Mouse (Mus musculus) heart, postnatal 0 days (tissue): ENCODE results near the gene Dnaic2. TPM values are rescaled to one million over a fixed set of nuclear protein-coding genes. Genes with fewer than 3 reads are reported as not detected.
A peak's percentile ranks its signal among the peaks of the same experiment; 100 is the strongest.

ENCODE experiments used
- ATAC-seq: fragments of 200-750 bp; cut with Nextera tagmentation; 2 replicates; pipeline ENCODE4 v1.8.0; 2017; ENCODE audit warnings: low read depth, moderate number of reproducible peaks, moderate library complexity; ENCODE audit not compliant: insufficient read depth
- DNase-seq: peaks from one replicate; pipeline ENCODE4 v3.0.0-alpha.2; 2016; ENCODE audit warnings: low spot score
- H3K27ac ChIP-seq: fragments of 300-500 bp; sonication (generic); 2 replicates; pipeline ENCODE4 v1.5.1; 2014; ENCODE audit warnings: low read depth, mild to moderate bottlenecking
- H3K27me3 ChIP-seq: fragments of 300-500 bp; sonication (generic); 2 replicates; pipeline ENCODE4 v1.6.1; 2014; ENCODE audit warnings: low read length, mixed read lengths; ENCODE audit not compliant: control insufficient read depth, insufficient read depth
- H3K36me3 ChIP-seq: fragments of 300-500 bp; sonication (generic); replicated peaks from 2 replicates; pipeline ENCODE4 v1.6.1; 2014; ENCODE audit warnings: low read length, mixed read lengths; ENCODE audit not compliant: control insufficient read depth, insufficient read depth
- H3K4me1 ChIP-seq: fragments of 300-500 bp; sonication (generic); 2 replicates; pipeline ENCODE4 v1.6.1; 2014; ENCODE audit warnings: antibody characterized with exemption; ENCODE audit not compliant: control insufficient read depth, insufficient read depth
- H3K4me2 ChIP-seq: fragments of 300-500 bp; sonication (generic); 2 replicates; pipeline ENCODE4 v1.6.1; 2014; ENCODE audit warnings: low read depth, mild to moderate bottlenecking, low read length, moderate library complexity
- H3K4me3 ChIP-seq: fragments of 300-500 bp; sonication (generic); 2 replicates; pipeline ENCODE4 v1.5.1; 2014; ENCODE audit warnings: low read depth, low read length
- H3K9ac ChIP-seq: fragments of 300-500 bp; sonication (generic); replicated peaks from 2 replicates; pipeline ENCODE4 v1.6.1; 2014; ENCODE audit warnings: low read depth, low read length, mixed read lengths
- H3K9me3 ChIP-seq: fragments of 300-500 bp; sonication (generic); replicated peaks from 2 replicates; pipeline ENCODE4 v1.6.1; 2016; ENCODE audit warnings: low read length; ENCODE audit not compliant: control insufficient read depth
- CTCF ChIP-seq: IDR thresholded peaks from 2 replicates; pipeline ENCODE4 v1.5.1; 2016; ENCODE audit warnings: antibody characterized with exemption, control low read depth, low read depth
- EP300 ChIP-seq: IDR thresholded peaks from 2 replicates; pipeline ENCODE4 v1.6.1; 2016; ENCODE audit warnings: antibody characterized with exemption, low read depth
- WGBS: fragments of 180-500 bp; shearing (Covaris S2); extraction: QIAGEN DNeasy Blood & Tissue Kit; methylation state at CpG from one replicate; pipeline ENCODE4 v1.1.7; 2014; 5-methylcytosine and 5-hydroxymethylcytosine counted together
- polyA plus RNA-seq: library from polyadenylated mRNA; unstranded; fragments of >200 nt; fragmentation: Nextera tagmentation; extraction: Ambion mirVana; gene quantifications from 2 replicates; pipeline ENCODE4 v1.2.1, GENCODE M21; 2015
- total RNA-seq: library from RNA; depleted of rRNA; stranded (reverse); fragments of >200 nt; gene quantifications from 2 replicates; pipeline ENCODE4 v1.2.3, GENCODE M21; 2014; ENCODE audit warnings: low replicate concordance

Dnaic2 gene
- total and polyA plus RNA-seq, 2 experiments from 2014 or later: 0.33 TPM; not detected in 1

DNA sequence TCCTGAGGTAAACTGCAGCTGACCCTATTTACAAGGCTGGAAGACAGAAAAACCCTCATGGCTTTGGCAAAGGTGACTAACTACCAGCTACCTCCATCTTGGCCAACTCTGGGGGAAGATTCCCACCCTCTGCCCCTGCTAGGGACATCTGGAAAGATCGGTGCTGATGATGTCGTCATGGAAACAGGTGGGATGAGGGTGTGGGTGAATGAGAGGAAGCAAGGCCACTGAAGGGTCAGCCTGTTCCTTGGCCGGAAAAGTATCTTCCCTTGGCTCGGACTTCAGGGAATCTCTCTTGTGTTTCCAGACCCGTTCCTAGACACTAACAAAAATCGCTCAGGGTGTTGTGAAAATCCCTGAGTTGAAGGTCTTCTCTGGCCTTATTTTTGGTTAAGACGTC is 11.7 kb upstream of the Dnaic2 start:
- Histone ChIP-seq H3K27me3 (no peaks in the 10 kb centered on the region), H3K9me3 (no peaks in the 10 kb centered on the region), H3K4me3 (no peak overlapping the region), H3K4me1 (no peaks in the 10 kb centered on the region), H3K27ac (no peak overlapping the region), H3K4me2 (no peak overlapping the region), H3K9ac (no peak overlapping the region), H3K36me3 (no peaks in the 10 kb centered on the region)
- TF ChIP-seq EP300 (no peak), CTCF (no peak)
- 63% methylated on average over 7 of the region's 7 CpGs for WGBS
- no peak for ATAC-seq
- DNase-seq: no peak

DNA sequence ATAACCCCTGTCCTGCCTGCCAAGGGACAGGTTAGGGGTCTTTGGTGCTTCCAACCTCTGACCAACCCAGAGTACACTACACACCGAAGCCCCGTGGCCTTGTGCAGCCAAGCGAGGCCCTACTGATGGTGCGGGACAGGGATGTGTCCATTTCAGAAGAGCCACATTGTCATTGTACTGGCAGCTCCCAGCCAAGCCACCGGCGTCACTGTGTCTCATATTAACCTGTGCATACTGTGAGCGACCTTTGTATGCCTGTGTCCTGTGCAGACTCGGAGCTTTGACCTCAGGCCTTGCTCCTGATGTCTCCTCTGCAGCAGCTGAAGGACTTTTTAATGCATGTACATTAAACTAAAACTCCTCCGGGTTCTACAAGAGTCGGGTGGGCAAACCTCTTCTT is 6.7 kb upstream of the Dnaic2 start:
- Histone ChIP-seq H3K4me1 (no peaks in the 10 kb centered on the region), H3K4me3 (no peak overlapping the region), H3K9me3 (no peaks in the 10 kb centered on the region), H3K9ac (no peak overlapping the region), H3K27ac (no peak overlapping the region), H3K4me2 (no peak overlapping the region), H3K27me3 (no peaks in the 10 kb centered on the region), H3K36me3 (no peaks in the 10 kb centered on the region)
- DNase-seq (no peak), ATAC-seq (no peak)
- TF ChIP-seq CTCF (no peak), EP300 (no peak)
- 89% methylated on average over 10 of the region's 10 CpGs for WGBS

DNA sequence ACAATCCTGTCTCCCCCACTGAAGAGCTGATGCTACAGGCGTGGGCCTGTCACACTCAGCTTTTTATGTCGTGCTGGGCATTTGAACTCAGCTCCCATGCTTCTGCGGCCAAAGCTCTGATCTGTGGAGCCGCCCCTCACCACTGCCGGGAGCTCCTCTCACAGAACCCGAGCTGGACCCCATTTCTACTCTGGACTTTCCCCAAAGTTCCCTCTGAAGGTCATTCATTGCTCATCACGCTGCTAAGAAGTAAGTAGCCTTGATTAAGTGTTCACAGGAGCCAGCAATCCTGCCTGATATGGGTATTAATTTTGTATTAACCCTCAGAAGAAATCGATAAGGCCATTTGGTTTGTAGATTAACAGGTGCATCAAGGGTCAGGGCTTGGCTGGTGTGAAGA is 4.8 kb upstream of the Dnaic2 start:
- Histone ChIP-seq H3K9ac (no peak overlapping the region), H3K27me3 (no peaks in the 10 kb centered on the region), H3K4me1 (no peaks in the 10 kb centered on the region), H3K36me3 (no peaks in the 10 kb centered on the region), H3K27ac (no peak overlapping the region), H3K4me3 (no peak overlapping the region), H3K9me3 (no peaks in the 10 kb centered on the region), H3K4me2 (no peak overlapping the region)
- ATAC-seq: no peak
- 74% methylated on average over 8 of the region's 8 CpGs for WGBS
- TF ChIP-seq CTCF: no peak
- TF ChIP-seq EP300: no peak
- no peak for DNase-seq

DNA sequence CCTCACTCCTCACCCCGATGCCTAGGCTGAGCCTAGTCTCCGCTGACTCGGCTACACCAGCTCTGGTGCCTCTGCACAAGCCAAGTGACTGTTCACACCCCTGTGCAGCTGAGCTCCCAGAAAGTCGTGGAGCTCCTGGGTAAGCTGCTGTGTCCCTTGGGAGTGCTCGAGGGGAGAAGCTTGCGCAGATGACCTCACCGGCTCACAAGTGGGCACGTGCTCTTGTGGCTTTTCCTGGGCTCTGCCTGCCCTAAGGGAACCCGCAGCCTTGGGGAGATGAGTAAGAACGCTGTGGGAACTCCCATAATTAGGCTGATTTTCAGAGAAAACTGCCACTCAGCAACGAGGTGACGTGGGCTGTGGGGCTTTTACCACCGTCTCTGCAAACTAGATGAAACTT is 4.2 kb upstream of the Dnaic2 start:
- no peak overlapping the region for H3K27ac ChIP-seq
- DNase-seq (no peak), ATAC-seq (no peak)
- no peaks in the 10 kb centered on the region for H3K27me3 ChIP-seq
- WGBS: 58% methylated on average over 13 of the region's 13 CpGs
- no peak overlapping the region for H3K9ac ChIP-seq
- no peak overlapping the region for H3K4me3 ChIP-seq
- H3K9me3 ChIP-seq: no peaks in the 10 kb centered on the region
- no peak for TF ChIP-seq EP300
- TF ChIP-seq CTCF: no peak
- H3K4me1 ChIP-seq: no peaks in the 10 kb centered on the region
- no peak overlapping the region for H3K4me2 ChIP-seq
- no peaks in the 10 kb centered on the region for H3K36me3 ChIP-seq

DNA sequence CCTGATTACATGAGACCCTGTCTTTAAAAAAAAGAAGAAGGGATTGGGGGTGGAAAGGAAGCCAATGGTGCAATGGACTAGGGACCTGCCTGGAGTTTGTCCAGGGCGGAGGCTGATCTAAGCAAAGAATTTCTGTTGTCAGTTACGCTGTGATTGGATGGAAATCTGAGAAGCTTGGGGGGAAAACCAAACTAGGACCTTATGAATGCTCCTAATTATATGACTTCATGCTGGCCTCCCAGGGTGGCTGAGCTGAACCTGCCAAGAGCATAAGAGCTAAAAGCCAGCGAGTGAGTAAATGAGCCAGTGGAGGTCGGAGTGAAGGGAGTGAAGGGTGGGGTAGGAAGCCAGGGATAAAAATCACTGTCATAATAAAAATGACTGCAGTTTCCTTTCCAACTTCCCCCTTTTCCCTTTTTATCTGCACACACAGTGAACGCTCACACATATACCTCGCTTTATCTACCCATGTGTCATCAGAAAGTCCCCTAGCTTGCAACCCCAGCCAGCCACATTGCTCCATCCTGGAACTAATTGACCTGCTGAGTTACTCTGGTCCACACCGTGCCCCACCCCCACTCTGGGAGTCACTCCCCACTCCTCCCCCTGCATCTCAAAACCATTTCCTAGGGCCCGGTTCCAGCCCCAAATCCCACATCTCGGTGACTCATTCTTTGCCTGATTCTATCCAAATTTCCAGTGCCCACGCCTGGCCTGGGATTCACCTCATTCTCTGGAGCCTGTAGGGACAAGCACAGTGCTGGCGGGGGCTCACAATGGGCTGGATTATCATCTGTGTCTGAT is 2.2 kb upstream of the Dnaic2 start:
- Histone ChIP-seq H3K36me3 (no peaks in the 10 kb centered on the region), H3K9ac (no peak overlapping the region), H3K4me1 (0 out of 2 replicates have a peak, but pooled peaks cover 4% of the 10 kb centered on the region), H3K27me3 (no peaks in the 10 kb centered on the region), H3K4me2 (no peak overlapping the region), H3K9me3 (no peaks in the 10 kb centered on the region), H3K27ac (no peak overlapping the region), H3K4me3 (no peak overlapping the region)
- no peak; the same call in 1 of the 2 replicates for ATAC-seq
- TF ChIP-seq CTCF: no peak
- no peak for TF ChIP-seq EP300
- 48% methylated on average over 11 of the region's 11 CpGs for WGBS
- peak; percentile 51 for DNase-seq

DNA sequence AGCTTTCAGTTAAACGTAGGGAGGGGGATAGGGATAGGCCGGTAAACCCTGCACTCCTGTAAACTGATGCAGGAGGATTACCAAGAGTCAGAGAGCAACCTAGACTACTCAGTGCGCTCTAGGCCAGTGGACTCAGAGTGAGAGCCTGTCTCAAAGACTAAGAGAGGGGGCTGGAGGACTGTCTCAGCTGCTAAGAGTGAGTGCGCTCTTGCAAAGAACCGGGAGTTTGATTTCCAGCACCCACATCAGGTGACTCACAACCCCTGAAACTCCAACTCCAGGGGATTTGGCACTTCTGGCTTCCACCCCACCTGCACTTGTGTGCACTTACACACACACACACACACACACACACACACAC is 598 bp downstream of the Dnaic2 start:
- H3K9me3 ChIP-seq: no peaks in the 10 kb centered on the region
- no peak overlapping the region for H3K27ac ChIP-seq
- peak overlapping the region; percentile 31; the same call in 1 of the 2 replicates for H3K4me3 ChIP-seq
- H3K4me1 ChIP-seq: 0 out of 2 replicates have a peak, but pooled peaks cover 4% of the 10 kb centered on the region
- no peaks in the 10 kb centered on the region for H3K27me3 ChIP-seq
- H3K36me3 ChIP-seq: no peaks in the 10 kb centered on the region
- no peak for DNase-seq
- TF ChIP-seq EP300 (no peak), CTCF (no peak)
- WGBS: 42% methylated on average over 5 of the region's 5 CpGs
- H3K9ac ChIP-seq: no peak overlapping the region
- no peak for ATAC-seq
- H3K4me2 ChIP-seq: peak overlapping the region; percentile 63
